Mouse (Mus musculus): ENCODE measurements around the gene Gad1. TPM values are rescaled to one million over a fixed set of nuclear protein-coding genes. Genes with fewer than 3 reads are reported as not detected.
A peak's percentile ranks its signal among the peaks of the same experiment; 100 is the strongest.
"Not testable (repeated sequence)": the region's sequence is repeated elsewhere in the genome, so short reads cannot be mapped to it uniquely, and the experiment has no call there.

Gene Gad1
- total and polyA plus RNA-seq, 3 experiments = 0.04 to 0.45 (median 0.23) TPM

DNA sequence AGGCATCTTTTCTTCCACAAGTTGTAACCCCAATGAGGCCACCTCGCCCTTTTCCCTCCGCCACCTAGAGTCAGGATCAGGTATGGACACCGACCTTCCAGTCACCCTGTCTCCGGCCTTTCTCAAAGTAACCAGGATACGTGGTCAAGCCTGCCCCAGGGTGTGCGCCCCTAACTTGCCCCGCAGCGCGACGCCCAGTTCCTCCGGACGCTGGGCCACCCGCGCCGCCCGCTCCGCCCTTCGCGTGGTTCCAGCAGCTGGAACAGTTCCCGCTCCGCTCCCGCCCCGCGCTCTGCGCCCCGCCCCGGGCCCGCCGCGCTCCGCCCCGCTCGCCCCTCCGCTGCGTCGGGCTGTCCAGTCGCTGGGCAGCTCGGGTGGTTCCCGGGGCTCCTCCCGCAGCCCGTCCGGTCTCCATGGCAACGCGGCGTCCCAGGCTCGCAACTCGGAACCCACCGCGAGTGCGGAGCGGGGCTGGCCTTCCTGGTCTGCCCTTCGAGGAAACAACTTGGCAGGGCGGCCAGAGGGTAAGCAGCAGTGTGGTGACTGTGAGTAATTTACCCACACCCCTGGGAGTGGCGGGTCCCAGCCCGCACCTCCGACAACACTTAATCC lies 43.7 kb upstream of the Gad1 start:
- H3K27me3 ChIP-seq (ENCODE audit: control insufficient read depth, insufficient read depth, low read length) = 0 out of 2 replicates have a peak, but pooled peaks cover 1% of the 10 kb centered on the region
- H3K9ac ChIP-seq (ENCODE audit: low read depth, low read length) = peak overlapping the region; percentile 55
- intact Hi-C loops (cut with DNase I) = no loop called here
- no peaks in the 10 kb centered on the region for H3K36me3 ChIP-seq (ENCODE audit: control insufficient read depth, insufficient read depth, low read length)
- no peaks in the 10 kb centered on the region for H3K4me1 ChIP-seq (ENCODE audit: control insufficient read depth, insufficient read depth, low read length)
- DNase-seq = peak; percentile 81 to 82
- no peaks in the 10 kb centered on the region for H3K79me2 ChIP-seq (replicated peaks; ENCODE audit: control insufficient read depth, insufficient read depth, low read length)
- under 1% methylated on average over 49 of the region's 56 CpGs for WGBS
- no peak overlapping the region for H3K27ac ChIP-seq
- H3K4me3 ChIP-seq = peak overlapping the region; percentile 51
- TF ChIP-seq POLR2A (IDR thresholded peaks at IDR 0.05; ENCODE audit: insufficient read depth, low read depth, low read length) (no peak), EP300 (IDR thresholded peaks at IDR 0.05; ENCODE audit: insufficient read depth, low read depth, low read length) (no peak), CTCF (IDR thresholded peaks at IDR 0.05) (peak; percentile 73)

DNA sequence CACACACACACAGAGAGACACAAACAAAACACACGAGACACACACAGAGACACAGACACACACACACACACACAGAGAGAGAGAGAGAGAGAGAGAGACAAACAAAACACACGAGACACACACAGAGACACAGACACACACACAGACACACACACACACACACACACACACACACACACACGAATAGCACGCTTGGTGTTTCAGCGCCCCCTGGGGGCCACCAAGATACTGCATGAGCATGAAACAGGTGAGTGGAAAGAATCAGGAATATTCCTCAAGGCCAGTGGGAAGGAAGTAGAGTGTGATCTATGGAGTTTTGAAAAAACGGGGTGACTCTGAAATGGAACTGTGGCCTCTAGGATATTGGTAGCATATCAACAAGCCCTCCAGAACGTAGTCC lies 14.6 kb upstream of the Gad1 start:
- H3K4me1 ChIP-seq (ENCODE audit: control insufficient read depth, insufficient read depth, low read length); H3K9ac ChIP-seq (ENCODE audit: low read depth, low read length); H3K79me2 ChIP-seq (replicated peaks; ENCODE audit: control insufficient read depth, insufficient read depth, low read length); H3K36me3 ChIP-seq (ENCODE audit: control insufficient read depth, insufficient read depth, low read length); H3K27me3 ChIP-seq (ENCODE audit: control insufficient read depth, insufficient read depth, low read length); H3K4me3 ChIP-seq; intact Hi-C loops (cut with DNase I); H3K27ac ChIP-seq: not testable (repeated sequence)
- DNase-seq = peak; percentile 15 to 33
- TF ChIP-seq CTCF (IDR thresholded peaks at IDR 0.05) = peak; percentile 54
- WGBS = 44% methylated on average over 7 of the region's 7 CpGs

GRCm38 (mm10) chr2:70550671-70551070 lies 2.2 kb upstream of the Gad1 start:
- no peak for DNase-seq
- TF ChIP-seq CTCF (IDR thresholded peaks at IDR 0.05) (no peak), POLR2A (IDR thresholded peaks at IDR 0.05; ENCODE audit: insufficient read depth, low read depth, low read length) (no peak), EP300 (IDR thresholded peaks at IDR 0.05; ENCODE audit: insufficient read depth, low read depth, low read length) (no peak)
- Histone ChIP-seq H3K27me3 (ENCODE audit: control insufficient read depth, insufficient read depth, low read length) (no peaks in the 10 kb centered on the region), H3K9ac (ENCODE audit: low read depth, low read length) (no peak overlapping the region), H3K4me3 (no peak overlapping the region), H3K27ac (no peak overlapping the region), H3K36me3 (ENCODE audit: control insufficient read depth, insufficient read depth, low read length) (no peaks in the 10 kb centered on the region), H3K4me1 (ENCODE audit: control insufficient read depth, insufficient read depth, low read length) (no peaks in the 10 kb centered on the region), H3K79me2 (replicated peaks; ENCODE audit: control insufficient read depth, insufficient read depth, low read length) (no peaks in the 10 kb centered on the region)
- intact Hi-C loops (cut with DNase I) = loop anchor here (10.0 kb wide), 1 partner anchor 276 kb away; no protein-coding TSS in a partner anchor
- WGBS = 53% methylated on average over 6 of the region's 6 CpGs

- H3K4me1 ChIP-seq (ENCODE audit: control insufficient read depth, insufficient read depth, low read length) = no peaks in the 10 kb centered on the region
- WGBS = 74% methylated on average over 2 of the region's 2 CpGs
- intact Hi-C loops (cut with DNase I) = loop anchor here (10.0 kb wide), 1 partner anchor 277 kb away; no protein-coding TSS in a partner anchor
Observed at GRCm38 (mm10) chr2:70551446-70551845, 1.4 kb upstream of the Gad1 start.

DNA sequence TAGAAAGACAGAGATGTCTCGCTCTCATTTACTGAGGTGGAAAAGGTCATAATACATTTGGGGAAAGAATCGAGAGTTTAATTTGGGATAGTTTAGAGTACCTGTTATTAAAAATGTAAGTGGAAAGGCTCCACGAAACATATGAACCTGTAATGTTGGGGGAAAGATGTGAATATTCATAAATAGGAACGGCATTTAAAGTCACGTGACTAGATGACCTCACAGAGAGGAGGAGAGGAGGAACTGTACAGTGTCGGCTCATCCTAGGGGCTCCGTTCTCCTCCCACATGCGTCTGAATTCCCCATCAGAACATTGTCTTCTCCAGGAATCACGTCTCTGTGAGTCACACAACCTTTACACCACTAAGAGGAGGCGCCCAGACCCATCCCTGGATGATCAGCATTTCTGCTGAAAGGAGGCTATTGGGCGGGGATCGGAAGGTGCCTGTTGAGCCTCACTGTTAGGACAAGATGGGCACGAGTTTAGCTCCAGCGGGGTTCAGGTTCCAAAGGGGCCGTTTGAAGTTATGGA lies 739 bp upstream of the Gad1 start:
- Histone ChIP-seq H3K4me3 (no peak overlapping the region), H3K4me1 (ENCODE audit: control insufficient read depth, insufficient read depth, low read length) (no peaks in the 10 kb centered on the region), H3K27ac (no peak overlapping the region), H3K36me3 (ENCODE audit: control insufficient read depth, insufficient read depth, low read length) (no peaks in the 10 kb centered on the region), H3K9ac (ENCODE audit: low read depth, low read length) (no peak overlapping the region), H3K27me3 (ENCODE audit: control insufficient read depth, insufficient read depth, low read length) (no peaks in the 10 kb centered on the region; the same call in 1 of the 2 replicates), H3K79me2 (replicated peaks; ENCODE audit: control insufficient read depth, insufficient read depth, low read length) (no peaks in the 10 kb centered on the region)
- TF ChIP-seq POLR2A (IDR thresholded peaks at IDR 0.05; ENCODE audit: insufficient read depth, low read depth, low read length) (no peak), CTCF (IDR thresholded peaks at IDR 0.05) (no peak)
- 71% methylated on average over 15 of the region's 15 CpGs for WGBS
- intact Hi-C loops (cut with DNase I) = loop anchor here (10.0 kb wide), 1 partner anchor 277 kb away; no protein-coding TSS in a partner anchor
- DNase-seq = no peak

More at GRCm38 (mm10) chr2:70551446-70551845, 1.4 kb upstream of the Gad1 start:
- DNase-seq = no peak
- Histone ChIP-seq H3K79me2 (replicated peaks; ENCODE audit: control insufficient read depth, insufficient read depth, low read length) (no peaks in the 10 kb centered on the region), H3K27me3 (ENCODE audit: control insufficient read depth, insufficient read depth, low read length) (no peaks in the 10 kb centered on the region; the same call in 1 of the 2 replicates), H3K9ac (ENCODE audit: low read depth, low read length) (no peak overlapping the region), H3K4me3 (no peak overlapping the region), H3K27ac (no peak overlapping the region), H3K36me3 (ENCODE audit: control insufficient read depth, insufficient read depth, low read length) (no peaks in the 10 kb centered on the region)
- TF ChIP-seq CTCF (IDR thresholded peaks at IDR 0.05) (no peak), POLR2A (IDR thresholded peaks at IDR 0.05; ENCODE audit: insufficient read depth, low read depth, low read length) (no peak), EP300 (IDR thresholded peaks at IDR 0.05; ENCODE audit: insufficient read depth, low read depth, low read length) (no peak)

DNA sequence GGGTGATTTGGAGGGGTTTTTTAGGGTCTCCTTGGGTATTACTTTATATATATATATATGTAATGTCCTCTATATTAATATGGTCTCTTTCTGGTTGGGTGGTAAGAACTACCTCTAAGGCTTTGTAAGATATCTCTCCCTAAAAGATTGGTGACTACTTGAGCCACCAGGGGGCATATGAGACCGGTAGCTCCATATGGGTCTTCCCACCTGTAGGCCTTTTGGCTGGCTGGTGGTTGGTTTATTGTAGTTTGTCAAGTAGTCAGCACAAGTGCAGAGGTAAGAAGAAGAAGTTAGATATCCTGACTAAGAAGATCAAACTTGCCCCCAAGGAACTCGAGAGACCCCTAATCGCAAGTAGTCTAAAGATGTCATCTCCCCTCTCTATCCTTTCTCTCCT lies 954 bp downstream of the Gad1 start:
- intact Hi-C loops (cut with DNase I) = loop anchor here (10.0 kb wide), 1 partner anchor 279 kb away; no protein-coding TSS in a partner anchor

More for the DNA sequence above, 954 bp downstream of the Gad1 start:
- no peak for DNase-seq
- 77% methylated on average over 3 of the region's 3 CpGs for WGBS
- H3K4me3 ChIP-seq = no peak overlapping the region
- no peaks in the 10 kb centered on the region for H3K79me2 ChIP-seq (replicated peaks; ENCODE audit: control insufficient read depth, insufficient read depth, low read length)
- no peak overlapping the region for H3K9ac ChIP-seq (ENCODE audit: low read depth, low read length)
- no peak overlapping the region for H3K27ac ChIP-seq
- no peaks in the 10 kb centered on the region for H3K36me3 ChIP-seq (ENCODE audit: control insufficient read depth, insufficient read depth, low read length)
- no peak for TF ChIP-seq POLR2A (IDR thresholded peaks at IDR 0.05; ENCODE audit: insufficient read depth, low read depth, low read length)
- 0 out of 2 replicates have a peak, but pooled peaks have one; percentile 7 for TF ChIP-seq CTCF (IDR thresholded peaks at IDR 0.05)
- no peaks in the 10 kb centered on the region for H3K4me1 ChIP-seq (ENCODE audit: control insufficient read depth, insufficient read depth, low read length)
- no peaks in the 10 kb centered on the region; the same call in 1 of the 2 replicates for H3K27me3 ChIP-seq (ENCODE audit: control insufficient read depth, insufficient read depth, low read length)

All from heart, adult 2 months (tissue).